ENCODE assay signal across 17 mouse cellular contexts in the genomic region with DNA sequence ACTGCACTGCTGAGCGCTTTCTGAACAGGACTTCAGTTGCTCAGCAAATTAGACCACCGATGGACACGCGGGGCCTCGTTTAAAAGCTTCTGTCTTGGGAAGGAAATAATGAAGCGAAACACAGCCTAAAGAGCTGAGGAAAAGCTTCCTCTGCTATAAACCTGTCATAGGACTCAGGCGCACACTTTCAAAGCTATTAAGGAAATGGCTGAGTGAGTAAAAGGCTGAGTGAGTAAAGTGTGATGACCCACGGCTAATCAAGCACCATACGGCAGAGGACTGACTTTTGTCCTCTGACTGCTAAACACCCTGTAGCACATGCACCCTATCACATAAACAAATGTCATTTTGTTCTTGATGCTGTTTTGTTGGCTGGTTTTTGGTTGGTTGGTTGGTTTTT. TPM values are rescaled to one million over a fixed set of nuclear protein-coding genes. Genes with fewer than 3 reads are reported as not detected.
"Had no signal": no experiment of that assay in that cellular context is flagged by ENCODE, and none has a peak within 500 bp of the region (broad histone marks: within the 10 kb centered on the region; RNA-seq: fewer than 3 reads in every experiment).

No protein-coding gene starts in this region.

- H3K4me3 ChIP-seq: liver, embryonic 13.5 days; midbrain, embryonic 10.5 days; myocyte had no signal

- H3K9ac ChIP-seq: liver, embryonic 13.5 days; liver, postnatal 0 days had no signal

- H3K27ac ChIP-seq: liver, embryonic 13.5 days; midbrain, embryonic 10.5 days had no signal

- DNase-seq: kidney, adult 11 months; kidney, adult 9 months; left cerebral cortex, postnatal 4 days; liver; liver, embryonic 13.5 days; liver, postnatal 0 days; lung, postnatal 36 days; midbrain, embryonic 14.5 days; retina, postnatal 1 day; right cerebral cortex, postnatal 4 days; spleen, adult 18-20 months; thymus, adult 18-20 months; thymus, postnatal 14 days had no signal

- H3K4me1 ChIP-seq: liver, embryonic 13.5 days; midbrain, embryonic 10.5 days had no signal

- H3K9me3 ChIP-seq: liver, embryonic 13.5 days had no signal

- H3K4me2 ChIP-seq: liver, embryonic 13.5 days had no signal

- ATAC-seq: liver, postnatal 0 days; lung, postnatal 0 days had no signal

- H3K36me3 ChIP-seq: liver, embryonic 13.5 days; midbrain, embryonic 10.5 days had no signal

- H3K27me3 ChIP-seq: liver, embryonic 13.5 days had no signal

RNA-seq across cellular contexts. Expression of gene Coch, which starts 31.7 kb away (rescaled TPM):
- total RNA-seq: megakaryocyte progenitor cell, adult 5-6 weeks had no signal
